Mouse (Mus musculus): ENCODE results near the gene Zfp651. TPM values are rescaled to one million over a fixed set of nuclear protein-coding genes. Genes with fewer than 3 reads are reported as not detected.

Zfp651 gene
- total and polyA plus RNA-seq, 2 experiments from 2014 or later = 16.3 to 48.8 TPM

DNA sequence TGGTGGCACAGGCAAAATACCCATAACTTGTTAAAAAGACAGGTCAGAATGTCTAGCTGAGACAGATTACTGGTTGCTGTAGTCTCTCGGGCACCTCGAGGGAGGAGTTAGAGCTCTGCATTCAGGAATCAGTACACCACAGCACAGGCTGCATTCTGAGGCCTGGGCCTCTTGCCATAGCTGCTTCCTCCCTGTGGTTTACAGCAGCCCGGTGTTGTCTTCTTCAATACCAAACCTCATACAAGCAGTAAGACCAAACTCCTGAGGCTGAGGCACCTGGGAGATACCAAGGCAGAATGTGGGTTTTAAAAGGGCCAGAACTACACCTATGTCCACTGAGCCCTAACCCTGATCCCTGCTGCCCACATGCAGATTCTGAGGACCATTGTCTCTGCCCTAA is 1.7 kb upstream of the Zfp651 start:
- TF ChIP-seq CTCF (IDR thresholded peaks at IDR 0.05; ENCODE audit: low read depth) = no peak
- H3K4me1 ChIP-seq (ENCODE audit: insufficient read depth) = peaks cover 15% of the 10 kb centered on the region
- H3K9ac ChIP-seq = no peak overlapping the region
- WGBS = 50% methylated on average over 3 of the region's 3 CpGs
- H3K4me3 ChIP-seq (ENCODE audit: low read depth, low read length) = no peak overlapping the region
- peaks cover 32% of the 10 kb centered on the region for H3K36me3 ChIP-seq (ENCODE audit: insufficient read depth)
- no peak for ATAC-seq
- H3K27me3 ChIP-seq (ENCODE audit: insufficient read depth, low read length) = no peaks in the 10 kb centered on the region
- H3K27ac ChIP-seq (ENCODE audit: low read depth, low read length) = no peak overlapping the region
- H3K9me3 ChIP-seq (ENCODE audit: low read length) = no peaks in the 10 kb centered on the region
- H3K4me2 ChIP-seq (ENCODE audit: low read depth) = no peak overlapping the region
- peak; percentile 26 for DNase-seq

DNA sequence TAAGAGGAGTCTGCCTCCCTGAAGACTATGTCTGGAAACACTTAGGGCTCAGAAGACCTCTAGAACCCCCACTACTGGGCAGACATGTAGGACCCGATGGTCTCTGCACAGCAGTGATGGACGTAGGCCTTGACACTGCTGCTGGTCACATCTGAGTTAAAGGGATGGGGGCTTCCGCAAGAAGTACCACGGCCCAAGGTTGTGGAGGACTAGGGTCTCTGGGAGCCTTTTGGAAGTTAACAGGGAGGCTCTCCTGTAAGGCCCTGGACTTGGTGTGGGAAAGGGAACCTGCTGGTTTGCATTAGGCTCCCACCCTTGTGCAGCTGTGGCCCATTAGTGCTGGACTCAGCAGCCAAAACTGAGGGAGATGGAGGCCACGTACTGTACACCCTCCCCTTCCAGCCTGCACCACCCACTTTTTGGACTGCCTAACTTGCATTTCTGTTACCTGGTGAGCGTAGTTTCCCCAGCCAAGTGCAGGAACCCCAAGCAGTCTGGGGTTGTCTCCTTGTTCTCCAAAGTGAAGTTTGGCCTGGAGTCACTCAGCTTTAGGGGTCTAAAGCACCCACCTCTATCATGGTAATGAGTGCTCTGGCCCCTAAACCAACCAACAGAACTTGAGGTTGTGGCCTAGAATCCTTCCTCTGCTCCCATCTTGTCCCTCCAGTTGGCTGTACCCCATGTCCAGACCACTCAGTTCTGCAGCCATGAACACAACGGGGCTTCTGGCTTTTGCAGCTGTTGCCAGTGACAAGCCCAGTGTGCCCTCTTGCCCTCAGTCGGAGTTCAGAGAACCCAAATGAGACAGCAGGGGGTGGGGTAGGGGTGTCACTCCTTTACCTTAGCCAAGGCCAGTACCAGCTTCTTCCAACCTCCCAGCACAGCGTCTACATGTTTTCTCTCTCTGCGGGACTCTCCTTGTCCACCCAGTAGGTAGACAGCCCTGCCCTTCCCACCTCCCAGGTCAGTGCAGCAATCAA is 1.0 kb upstream of the Zfp651 start:
- Histone ChIP-seq H3K4me1 (ENCODE audit: insufficient read depth) (peaks cover 15% of the 10 kb centered on the region), H3K4me3 (ENCODE audit: low read depth, low read length) (peak overlapping the region; percentile 87), H3K9me3 (ENCODE audit: low read length) (no peaks in the 10 kb centered on the region), H3K27me3 (ENCODE audit: insufficient read depth, low read length) (no peaks in the 10 kb centered on the region), H3K36me3 (ENCODE audit: insufficient read depth) (peaks cover 27% of the 10 kb centered on the region), H3K27ac (ENCODE audit: low read depth, low read length) (0 out of 2 replicates have a peak overlapping the region, but pooled peaks have one; percentile 78), H3K4me2 (ENCODE audit: low read depth) (peak overlapping the region; percentile 95), H3K9ac (peak overlapping the region; percentile 97; the same call in 1 of the 2 replicates)
- DNase-seq (no peak), ATAC-seq (no peak)
- WGBS = 55% methylated on average over 10 of the region's 10 CpGs
- TF ChIP-seq CTCF (IDR thresholded peaks at IDR 0.05; ENCODE audit: low read depth) = no peak

GRCm38 (mm10) chr9:121760271-121761090 is 1.4 kb downstream of the Zfp651 start:
- no peak for TF ChIP-seq CTCF (IDR thresholded peaks at IDR 0.05; ENCODE audit: low read depth)
- Histone ChIP-seq H3K9ac (peak overlapping the region; percentile 97), H3K4me3 (ENCODE audit: low read depth, low read length) (peak overlapping the region; percentile 87), H3K27ac (ENCODE audit: low read depth, low read length) (peak overlapping the region; percentile 78), H3K9me3 (ENCODE audit: low read length) (no peaks in the 10 kb centered on the region), H3K4me1 (ENCODE audit: insufficient read depth) (peaks cover 15% of the 10 kb centered on the region), H3K4me2 (ENCODE audit: low read depth) (peak overlapping the region; percentile 95), H3K27me3 (ENCODE audit: insufficient read depth, low read length) (no peaks in the 10 kb centered on the region), H3K36me3 (ENCODE audit: insufficient read depth) (peaks cover 31% of the 10 kb centered on the region)
- WGBS = 2% methylated on average over 43 of the region's 43 CpGs
- ATAC-seq = peak; percentile 34
- DNase-seq = peak; percentile 57

- no peak for TF ChIP-seq CTCF (IDR thresholded peaks at IDR 0.05; ENCODE audit: low read depth)
- no peaks in the 10 kb centered on the region for H3K9me3 ChIP-seq (ENCODE audit: low read length)
- peaks cover 15% of the 10 kb centered on the region for H3K4me1 ChIP-seq (ENCODE audit: insufficient read depth)
- H3K9ac ChIP-seq = peak overlapping the region; percentile 97
- H3K4me2 ChIP-seq (ENCODE audit: low read depth) = peak overlapping the region; percentile 95
- no peak for DNase-seq
- peak overlapping the region; percentile 87 for H3K4me3 ChIP-seq (ENCODE audit: low read depth, low read length)
- no peak overlapping the region for H3K27ac ChIP-seq (ENCODE audit: low read depth, low read length)
- ATAC-seq = no peak
- no peaks in the 10 kb centered on the region for H3K27me3 ChIP-seq (ENCODE audit: insufficient read depth, low read length)
- 60% methylated on average over 10 of the region's 10 CpGs for WGBS
- peaks cover 33% of the 10 kb centered on the region for H3K36me3 ChIP-seq (ENCODE audit: insufficient read depth)
Measured at GRCm38 (mm10) chr9:121761091-121761665, 2.0 kb downstream of the Zfp651 start.

DNA sequence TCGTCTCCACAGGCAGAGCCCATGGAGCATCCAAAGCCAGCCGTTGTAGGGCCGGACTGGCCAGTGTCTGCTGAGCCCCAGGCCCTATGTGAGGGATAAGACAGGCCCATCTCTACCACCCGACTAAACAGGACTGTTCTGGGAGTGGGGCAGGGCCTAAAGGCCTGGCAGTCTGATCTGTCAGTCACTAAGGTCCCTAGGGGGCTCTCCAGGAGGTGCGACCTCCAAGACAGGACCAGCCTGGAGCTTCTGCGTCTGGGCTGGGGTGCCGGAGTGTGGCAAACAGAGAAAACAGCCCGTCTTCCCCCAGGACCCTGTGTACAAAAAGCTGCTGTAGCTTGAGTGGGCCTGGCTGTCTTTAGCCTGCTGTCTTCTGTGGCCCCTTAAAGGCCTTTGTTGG is 2.7 kb downstream of the Zfp651 start:
- no peak for DNase-seq
- H3K4me2 ChIP-seq (ENCODE audit: low read depth) = no peak overlapping the region
- WGBS = 77% methylated on average over 8 of the region's 8 CpGs

DNA sequence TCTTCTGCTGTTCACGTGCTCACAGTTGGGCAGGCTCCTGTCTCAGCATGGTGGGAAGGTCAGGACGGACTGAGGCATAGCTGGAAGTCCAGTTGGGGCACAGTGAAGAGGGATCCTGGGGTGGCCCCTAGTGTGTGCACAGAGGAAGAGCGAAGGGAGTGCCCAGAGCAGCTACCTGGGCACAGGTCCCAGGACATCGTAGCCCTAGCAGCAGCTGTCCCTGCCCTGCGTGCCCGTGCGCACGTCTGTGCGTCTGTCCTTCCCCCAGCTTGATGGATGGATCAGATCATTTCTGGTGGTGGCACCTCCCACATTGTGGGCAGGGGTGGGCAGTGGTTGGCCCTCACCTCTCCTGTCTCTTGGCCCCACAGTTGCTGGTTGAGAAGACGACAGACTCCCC is 3.1 kb downstream of the Zfp651 start:
- Histone ChIP-seq H3K4me2 (ENCODE audit: low read depth) (no peak overlapping the region), H3K36me3 (ENCODE audit: insufficient read depth) (peaks cover 36% of the 10 kb centered on the region), H3K27ac (ENCODE audit: low read depth, low read length) (no peak overlapping the region), H3K27me3 (ENCODE audit: insufficient read depth, low read length) (no peaks in the 10 kb centered on the region), H3K9ac (no peak overlapping the region), H3K4me3 (ENCODE audit: low read depth, low read length) (no peak overlapping the region), H3K9me3 (ENCODE audit: low read length) (no peaks in the 10 kb centered on the region), H3K4me1 (ENCODE audit: insufficient read depth) (peaks cover 15% of the 10 kb centered on the region)
- DNase-seq = no peak
- TF ChIP-seq CTCF (IDR thresholded peaks at IDR 0.05; ENCODE audit: low read depth) = no peak
- 90% methylated on average over 10 of the region's 10 CpGs for WGBS
- no peak for ATAC-seq

More for the DNA sequence above, 2.7 kb downstream of the Zfp651 start:
- Histone ChIP-seq H3K4me1 (ENCODE audit: insufficient read depth) (peaks cover 15% of the 10 kb centered on the region), H3K36me3 (ENCODE audit: insufficient read depth) (peaks cover 34% of the 10 kb centered on the region), H3K9ac (no peak overlapping the region), H3K27me3 (ENCODE audit: insufficient read depth, low read length) (no peaks in the 10 kb centered on the region), H3K4me3 (ENCODE audit: low read depth, low read length) (no peak overlapping the region), H3K27ac (ENCODE audit: low read depth, low read length) (no peak overlapping the region), H3K9me3 (ENCODE audit: low read length) (no peaks in the 10 kb centered on the region)
- ATAC-seq = no peak
- no peak for TF ChIP-seq CTCF (IDR thresholded peaks at IDR 0.05; ENCODE audit: low read depth)

Measured in forebrain, postnatal 0 days (tissue).